Mouse (Mus musculus) erythroid progenitor cell, adult 5-6 weeks (primary cell): ENCODE results near the gene Zfp965. TPM values are rescaled to one million over a fixed set of nuclear protein-coding genes. Genes with fewer than 3 reads are reported as not detected.
"Not testable (repeated sequence)": the region's sequence is repeated elsewhere in the genome, so short reads cannot be mapped to it uniquely, and the experiment has no call there.

Experiments
- ATAC-seq: replicated peaks from 2 replicates; pipeline ENCODE4 v1.8.0; 2016; ENCODE audit warnings: moderate number of reproducible peaks, mild to moderate bottlenecking, moderate TSS enrichment, inconsistent platforms; ENCODE audit not compliant: poor library complexity, low FRiP score, severe bottlenecking
- total RNA-seq, 2 experiments: library from RNA; stranded (forward) in 1 of 2; stranded (reverse) in 1 of 2; fragments of 150-400 nt in 1 of 2; fragments of 186-747, 209-891 nt in 1 of 2; gene quantifications; 2 replicates each; pipeline versions ENCODE4 v1.2.3 to v1.2.4; 2015 to 2017; ENCODE audit warnings: low replicate concordance in 2 of 2

Gene Zfp965
- total RNA-seq (2015; ENCODE audit: low replicate concordance) (4.6 TPM in 1 of 2 replicates, not detected in the other), total RNA-seq (2017; ENCODE audit: low replicate concordance) (0.38 and 7.4 TPM in 2 replicates)

GRCm38 (mm10) chr2:175469685-175470084 lies at the start of gene Zfp965:
Zfp965 (plus strand) TSS chr2:175469985.
- ATAC-seq, result not testable (repeated sequence)

GRCm38 (mm10) chr2:175435707-175436106 lies 34.1 kb upstream of the Zfp965 start, which contains the start of gene Gm4724:
Gm4724 (minus strand) TSS chr2:175435807.
- ATAC-seq, result not testable (repeated sequence)

Other genes starting within 250 kb of the Zfp965 start
- 0.72 and 2.1 TPM in 2 replicates for gene Gm14440, start 194.9 kb upstream of the Zfp965 start, total RNA-seq (2015; ENCODE audit: low replicate concordance)
- gene Gm14440, start 194.9 kb upstream of the Zfp965 start, total RNA-seq (2017; ENCODE audit: low replicate concordance), result 0.77 and 5.9 TPM in 2 replicates
- gene Gm4631, start 131.8 kb upstream of the Zfp965 start, total RNA-seq (2015; ENCODE audit: low replicate concordance), result 5.4 and 5.9 TPM in 2 replicates
- 4.6 and 5.3 TPM in 2 replicates for gene Gm4631, start 131.8 kb upstream of the Zfp965 start, total RNA-seq (2017; ENCODE audit: low replicate concordance)
- gene Zfp968, start 97.5 kb upstream of the Zfp965 start, total RNA-seq (2015; ENCODE audit: low replicate concordance), result not detected in 2 replicates
- not detected in 2 replicates for gene Zfp968, start 97.5 kb upstream of the Zfp965 start, total RNA-seq (2017; ENCODE audit: low replicate concordance)
- not detected in 2 replicates for gene Gm4724, start 34.2 kb upstream of the Zfp965 start, total RNA-seq (2015; ENCODE audit: low replicate concordance)
- 0.30 TPM in 1 of 2 replicates, not detected in the other for gene Gm4724, start 34.2 kb upstream of the Zfp965 start, total RNA-seq (2017; ENCODE audit: low replicate concordance)
- not detected in 2 replicates for gene Gm11007, start 174.0 kb downstream of the Zfp965 start, total RNA-seq (2015; ENCODE audit: low replicate concordance)
- gene Gm11007, start 174.0 kb downstream of the Zfp965 start, total RNA-seq (2017; ENCODE audit: low replicate concordance), result 0.76 TPM in 1 of 2 replicates, not detected in the other
- 4.6 TPM in 1 of 2 replicates, not detected in the other for gene Zfp969, start 233.7 kb downstream of the Zfp965 start, total RNA-seq (2015; ENCODE audit: low replicate concordance)
- gene Zfp969, start 233.7 kb downstream of the Zfp965 start, total RNA-seq (2017; ENCODE audit: low replicate concordance), result not detected in 2 replicates